Mouse (Mus musculus) subcutaneous adipose tissue, adult 2 months (tissue): ENCODE measurements around the gene Tmem120b. TPM values are rescaled to one million over a fixed set of nuclear protein-coding genes. Genes with fewer than 3 reads are reported as not detected.

Experiments used
- polyA plus RNA-seq: library from polyadenylated mRNA; depleted of rRNA; stranded (reverse); fragments of >200 nt; gene quantifications from 2 replicates; pipeline ENCODE4 v1.2.3, GENCODE M21; 2012; ENCODE audit warnings: low replicate concordance; rRNA removed

Tmem120b gene
- 63.7 and 157 TPM in 2 replicates for polyA plus RNA-seq

DNA sequence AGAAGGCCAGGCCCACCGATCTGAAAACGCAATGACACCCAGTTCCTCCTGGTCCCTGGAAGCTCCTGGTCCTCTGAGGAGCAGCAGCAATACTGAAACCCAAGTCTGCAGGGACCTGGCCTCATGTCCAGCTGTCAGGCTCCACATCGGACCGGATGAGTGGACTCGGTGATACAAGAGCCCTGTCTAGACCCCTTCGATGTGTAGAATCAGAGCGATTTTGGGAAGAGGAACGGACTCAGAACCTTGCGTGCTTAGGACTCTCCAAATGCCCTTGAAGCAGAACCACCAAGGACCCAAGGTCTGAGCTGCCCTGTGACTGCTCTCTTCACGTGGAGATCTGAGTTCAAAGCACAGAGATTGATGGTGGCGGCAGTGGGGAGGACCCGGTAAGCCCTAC lies at the start of gene Tmem120b:
TSS of gene Tmem120b (plus strand) at position 301 of the 400 bp plus-strand sequence.

DNA sequence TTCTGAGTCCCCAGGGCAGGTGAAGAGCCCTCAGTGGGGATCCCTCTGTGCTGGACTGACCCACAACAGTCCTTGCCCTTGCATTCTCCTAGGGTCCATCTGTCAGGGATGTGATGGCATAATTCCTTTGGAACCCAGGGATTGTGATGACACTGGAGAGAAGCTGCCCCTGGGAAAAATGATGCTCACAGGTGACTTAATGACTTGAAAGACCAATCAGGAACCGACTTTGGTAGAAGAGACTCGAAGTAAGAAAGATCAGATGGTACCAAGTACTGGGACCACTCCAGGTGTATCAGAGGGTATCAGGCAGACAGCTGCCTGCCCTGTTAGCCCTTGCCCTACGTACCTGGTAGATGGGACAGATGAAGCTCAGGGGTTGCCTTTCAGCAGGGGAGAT lies 21.3 kb upstream of the Tmem120b start, which contains the start of gene Morn3:
TSS of gene Morn3 (minus strand) at position 101 of the 400 bp plus-strand sequence.

DNA sequence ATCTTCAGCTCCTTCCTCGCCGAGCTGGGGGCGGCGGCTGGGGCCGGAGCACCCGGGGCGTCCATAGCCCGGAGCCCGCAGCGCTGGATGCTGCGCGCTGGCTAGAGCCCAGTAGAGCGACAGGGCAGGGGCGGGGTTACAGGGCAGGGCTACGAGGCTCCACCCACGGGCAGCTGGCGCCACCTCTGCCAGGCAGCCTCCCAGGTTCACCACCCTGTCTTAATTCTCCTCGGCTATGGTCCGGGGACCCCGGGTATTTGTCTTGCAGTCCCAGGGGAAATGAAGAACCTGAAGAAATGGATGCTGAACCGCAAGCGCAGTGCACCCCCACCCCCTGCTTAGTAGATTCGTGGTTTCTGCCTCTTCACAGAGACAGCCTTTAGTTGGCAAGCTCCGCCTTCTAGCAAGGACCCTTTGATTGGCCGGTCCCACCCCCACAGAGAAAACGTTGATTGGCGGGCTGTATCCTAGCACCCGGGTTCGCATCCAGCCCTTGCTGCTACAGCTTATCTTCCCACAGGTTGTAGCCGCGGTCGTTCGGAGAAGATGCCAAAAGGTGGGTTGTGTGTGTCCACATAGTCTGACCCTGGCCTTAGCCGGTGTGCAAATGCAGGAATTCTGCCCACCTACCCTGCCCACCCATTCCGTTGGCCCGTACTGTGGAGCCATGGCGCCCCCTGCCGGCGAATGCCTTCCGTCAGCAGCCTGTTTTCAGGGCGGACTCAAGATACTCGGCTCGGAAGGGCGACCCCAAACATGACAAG lies 64.3 kb downstream of the Tmem120b start, which contains the start of gene Rhof:
TSS of gene Rhof (minus strand) at position 385 of the 764 bp plus-strand sequence.

DNA sequence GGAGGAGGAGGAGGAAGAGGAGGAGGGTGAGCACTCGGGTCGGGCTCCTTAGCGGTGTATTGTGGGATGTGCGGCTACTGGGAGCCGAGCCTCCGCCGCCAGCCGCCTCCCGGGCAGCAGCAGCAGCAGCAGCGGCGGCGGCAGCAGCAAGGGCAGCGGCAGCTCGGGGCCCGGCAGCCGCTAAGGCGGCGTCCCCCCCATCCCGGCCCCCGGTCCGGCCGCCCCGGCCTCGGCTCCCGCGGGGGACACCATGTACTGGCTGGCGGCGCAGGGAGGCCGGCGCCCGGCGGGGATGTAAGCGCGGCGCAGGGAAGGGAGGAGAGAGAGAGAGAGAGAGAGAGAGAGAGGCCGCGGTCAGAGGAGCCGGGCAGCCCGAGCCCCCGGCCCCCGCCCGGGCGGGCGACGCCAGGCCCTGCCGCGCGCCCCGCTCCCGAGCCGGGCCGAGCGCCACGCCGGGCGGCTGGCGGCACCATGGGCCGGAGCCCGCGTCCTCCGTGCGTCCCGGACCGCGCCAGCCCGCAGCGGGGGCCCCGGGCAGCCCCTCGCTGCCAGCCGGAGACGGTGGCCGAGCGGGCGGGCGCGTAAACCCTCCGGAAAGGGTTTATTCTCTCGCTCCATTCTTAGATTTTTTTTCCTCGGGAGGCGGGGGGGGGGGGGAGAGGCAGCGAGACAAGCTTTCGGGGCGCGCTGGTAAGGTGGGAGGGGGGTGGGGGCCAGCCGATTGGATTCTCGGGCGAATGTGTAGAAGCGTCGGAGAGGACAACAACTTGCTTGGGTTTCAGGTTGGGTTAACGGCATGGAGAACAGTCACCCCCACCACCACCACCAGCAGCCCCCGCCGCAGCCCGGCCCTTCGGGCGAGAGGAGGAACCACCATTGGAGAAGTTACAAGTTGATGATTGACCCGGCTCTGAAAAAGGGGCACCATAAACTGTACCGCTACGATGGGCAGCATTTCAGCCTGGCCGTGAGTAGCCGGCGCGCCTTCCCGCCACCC lies 74.2 kb downstream of the Tmem120b start, which contains the start of gene Setd1b:
TSS of gene Setd1b (plus strand) at position 33 of the 997 bp plus-strand sequence.

Other genes with a start within 250 kb of the Tmem120b start
- gene Anapc5, start 247.1 kb upstream of the Tmem120b start, polyA plus RNA-seq, result 373 and 628 TPM in 2 replicates
- 7.6 and 15.4 TPM in 2 replicates for gene Rnf34, start 218.4 kb upstream of the Tmem120b start, polyA plus RNA-seq
- gene Kdm2b, start 78.6 kb upstream of the Tmem120b start, polyA plus RNA-seq, result 13.0 and 29.4 TPM in 2 replicates
- gene Orai1, start 53.3 kb upstream of the Tmem120b start, polyA plus RNA-seq, result 43.5 and 54.0 TPM in 2 replicates
- not detected in 2 replicates for gene Morn3, start 21.4 kb upstream of the Tmem120b start, polyA plus RNA-seq
- 2.7 and 6.3 TPM in 2 replicates for gene Rhof, start 64.3 kb downstream of the Tmem120b start, polyA plus RNA-seq
- gene Setd1b, start 73.8 kb downstream of the Tmem120b start, polyA plus RNA-seq, result 4.7 and 12.2 TPM in 2 replicates
- gene Psmd9, start 101.0 kb downstream of the Tmem120b start, polyA plus RNA-seq, result 27.4 and 27.9 TPM in 2 replicates
- gene Hpd, start 114.3 kb downstream of the Tmem120b start, polyA plus RNA-seq, result 1.7 and 2.7 TPM in 2 replicates
- 5.3 and 8.8 TPM in 2 replicates for gene Wdr66, start 183.7 kb downstream of the Tmem120b start, polyA plus RNA-seq